Mouse (Mus musculus): ENCODE measurements around the gene Gmppa.

Gmppa gene

GRCm38 (mm10) chr1:75487405-75488161 is 51.9 kb downstream of the Gmppa start:
- DNase-seq (ENCODE audit: low spot score) = peak; percentile 94

DNA sequence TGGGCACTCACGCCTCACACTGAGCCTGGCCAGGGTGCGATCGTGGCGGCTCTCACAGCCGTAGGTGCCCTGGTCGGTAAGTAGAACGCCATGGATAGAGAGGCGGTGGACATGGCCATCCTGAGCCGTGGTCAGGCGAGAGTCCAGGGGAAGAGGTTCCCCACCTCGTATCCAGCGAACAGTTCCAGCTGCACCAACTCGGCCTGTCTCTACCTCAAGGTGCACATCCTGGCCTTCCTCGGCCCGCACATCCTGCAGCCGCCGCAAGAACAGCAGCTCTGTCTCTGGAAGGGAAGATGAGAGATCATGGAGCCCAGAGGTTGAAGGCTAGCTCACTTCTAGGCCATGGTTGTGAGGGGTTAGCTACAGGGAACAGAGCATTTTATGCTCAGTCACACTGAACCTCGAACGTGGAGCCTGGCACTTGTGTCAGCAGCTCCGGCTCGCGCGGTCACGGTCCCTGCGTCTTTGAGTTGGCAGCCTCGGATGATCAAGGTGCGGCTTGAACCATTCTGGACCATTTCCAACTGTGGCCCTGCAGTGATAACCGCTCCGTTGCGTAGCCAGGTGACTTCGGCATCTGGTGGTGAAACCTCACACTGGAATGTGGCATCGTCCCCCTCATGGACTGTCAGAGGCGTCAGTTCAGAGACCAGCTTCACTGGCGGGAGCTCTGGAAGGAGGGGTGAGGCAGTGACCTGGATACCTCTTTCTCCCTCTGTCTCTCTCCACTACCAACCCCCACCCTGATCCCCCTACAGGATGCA is 55.2 kb downstream of the Gmppa start:
- no peak for DNase-seq (ENCODE audit: low spot score)

DNA sequence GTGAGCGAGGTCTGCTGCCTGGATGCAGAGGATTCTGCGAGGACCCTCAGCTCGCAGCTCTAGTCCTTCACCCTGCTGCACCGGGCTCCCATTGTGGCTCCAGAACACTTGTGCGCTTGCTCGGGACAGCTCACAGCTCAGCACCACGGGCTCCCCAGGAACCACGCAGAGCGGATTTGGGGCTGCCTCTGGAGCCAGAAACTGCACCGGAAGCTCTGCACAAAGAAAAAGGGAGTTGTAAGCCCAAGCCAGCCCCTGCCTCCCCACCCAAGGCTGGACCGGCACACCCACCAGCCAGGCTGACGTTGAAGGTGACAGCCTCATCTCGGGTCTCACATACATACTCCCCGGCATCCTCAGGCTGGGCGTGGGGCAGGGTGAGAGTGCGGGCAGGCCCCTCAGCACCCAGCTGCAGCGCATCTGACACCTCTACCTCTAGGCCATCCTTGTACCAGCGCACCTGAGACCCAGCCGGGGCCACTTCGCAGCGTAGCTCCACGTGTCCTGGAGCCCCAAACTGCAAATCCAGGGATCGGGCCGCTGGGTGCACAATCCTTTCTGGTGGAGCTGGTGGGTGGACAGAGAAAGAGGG is 56.9 kb downstream of the Gmppa start:
- no peak for DNase-seq (ENCODE audit: low spot score)
